Mouse (Mus musculus): ENCODE measurements around the gene Foxa1. TPM values are rescaled to one million over a fixed set of nuclear protein-coding genes. Genes with fewer than 3 reads are reported as not detected.

Gene Foxa1
- total RNA-seq, 2 experiments from 2014 or later, result not detected

DNA sequence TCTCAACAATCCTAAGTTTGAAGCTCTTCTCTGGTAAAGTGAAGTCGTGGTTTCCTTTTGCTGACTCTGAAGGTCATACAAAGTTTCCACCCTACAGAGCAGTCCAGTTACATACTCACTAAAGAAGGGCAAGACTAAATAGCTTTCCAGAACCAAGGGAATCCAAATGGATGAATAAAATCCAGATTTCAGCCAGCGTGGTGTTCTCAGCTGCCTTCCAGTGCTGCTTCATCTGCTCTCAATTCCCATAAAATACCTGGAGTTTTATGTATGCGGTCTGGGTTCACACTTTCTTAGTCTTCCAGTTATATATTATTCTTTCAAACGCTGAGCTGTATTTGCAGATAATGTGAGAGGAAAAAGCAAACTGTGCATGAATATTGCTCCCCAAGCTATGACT lies 35.6 kb downstream of the Foxa1 start:
- DNase-seq (ENCODE audit: low spot score in 2 of 2), result no peak
- intact Hi-C loops (cut with DNase I), result no loop called here

DNA sequence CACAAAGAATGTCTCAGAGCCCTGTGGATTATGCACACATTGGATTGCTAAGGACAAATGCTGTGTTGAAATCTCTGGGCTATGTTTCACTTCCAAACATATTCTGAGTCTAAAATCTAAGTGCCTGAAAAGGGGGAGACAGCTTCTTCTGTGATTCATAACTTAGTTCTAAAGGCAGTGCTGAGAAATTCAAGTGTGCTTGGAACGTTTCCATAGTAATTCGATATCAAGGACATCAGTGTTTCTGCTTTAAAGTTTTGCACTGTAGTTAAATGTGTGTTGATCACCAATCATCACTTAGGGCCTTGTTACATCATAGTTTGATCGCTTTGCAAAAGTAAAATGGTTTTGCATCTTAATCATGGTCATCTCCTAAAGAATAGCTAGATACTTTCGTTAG lies 37.0 kb downstream of the Foxa1 start:
- intact Hi-C loops (cut with DNase I), result no loop called here
- no peak for DNase-seq (ENCODE audit: low spot score in 2 of 2)

DNA sequence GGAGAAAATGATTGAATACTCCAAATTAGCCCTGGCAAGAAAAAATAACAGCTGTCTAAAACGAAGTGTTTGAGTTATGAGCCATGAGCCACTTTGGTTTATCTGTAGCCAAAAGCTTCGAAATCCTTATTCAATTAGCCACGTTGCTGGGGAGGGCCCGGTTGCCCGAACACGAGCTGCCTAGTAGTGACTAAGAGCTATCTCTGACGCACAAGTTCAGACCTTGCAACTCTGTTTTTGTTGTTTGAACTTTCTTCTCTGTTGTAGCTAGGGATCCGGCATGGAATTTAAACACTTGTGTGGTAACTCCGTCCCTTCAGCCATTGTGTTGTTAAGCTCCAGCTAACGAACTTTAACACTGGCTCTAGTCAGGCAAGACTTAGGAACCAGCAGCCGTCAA lies 37.8 kb downstream of the Foxa1 start:
- DNase-seq (ENCODE audit: low spot score in 2 of 2), result no peak
- intact Hi-C loops (cut with DNase I), result no loop called here

DNA sequence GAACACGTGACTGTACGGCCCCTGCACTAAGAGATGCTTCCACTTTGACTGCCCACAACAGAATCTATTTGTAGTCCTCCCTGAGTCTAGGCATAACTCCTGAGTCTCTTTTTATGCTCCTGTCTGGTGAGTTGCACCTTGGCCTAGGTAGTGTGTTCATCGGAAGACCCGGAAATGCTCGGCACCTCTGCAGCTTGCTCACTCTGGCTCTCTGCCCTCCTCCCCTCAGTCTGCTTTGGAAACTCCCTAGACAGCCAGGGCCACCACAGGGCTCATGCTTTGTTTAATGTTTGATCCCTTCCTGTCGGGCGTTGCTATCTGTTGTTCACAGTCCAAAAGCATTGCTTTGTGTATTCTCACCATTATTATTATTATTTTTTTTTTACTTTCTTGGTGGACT lies 41.4 kb downstream of the Foxa1 start:
- no peak for DNase-seq (ENCODE audit: low spot score in 2 of 2)
- intact Hi-C loops (cut with DNase I), result no loop called here

DNA sequence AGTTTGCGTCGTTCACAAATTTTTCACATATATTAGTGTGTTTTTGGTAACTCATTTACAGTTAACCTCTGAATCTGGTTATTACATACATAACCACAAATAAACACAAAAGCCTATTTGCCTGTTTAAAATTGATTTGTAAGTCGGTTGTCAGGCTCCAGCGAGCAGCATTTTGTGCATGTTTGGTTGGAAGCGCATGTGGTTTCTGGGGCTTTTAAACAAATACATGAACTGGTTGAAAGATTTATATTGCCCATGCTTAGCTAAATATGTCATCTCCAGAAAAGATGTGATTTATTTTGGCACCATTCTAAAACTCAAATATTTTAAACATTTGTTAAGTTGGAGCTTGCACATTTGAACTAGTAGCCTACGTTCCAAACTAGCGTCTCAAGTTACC lies 46.5 kb downstream of the Foxa1 start:
- DNase-seq (ENCODE audit: low spot score in 2 of 2), result no peak
- intact Hi-C loops (cut with DNase I), result no loop called here

DNA sequence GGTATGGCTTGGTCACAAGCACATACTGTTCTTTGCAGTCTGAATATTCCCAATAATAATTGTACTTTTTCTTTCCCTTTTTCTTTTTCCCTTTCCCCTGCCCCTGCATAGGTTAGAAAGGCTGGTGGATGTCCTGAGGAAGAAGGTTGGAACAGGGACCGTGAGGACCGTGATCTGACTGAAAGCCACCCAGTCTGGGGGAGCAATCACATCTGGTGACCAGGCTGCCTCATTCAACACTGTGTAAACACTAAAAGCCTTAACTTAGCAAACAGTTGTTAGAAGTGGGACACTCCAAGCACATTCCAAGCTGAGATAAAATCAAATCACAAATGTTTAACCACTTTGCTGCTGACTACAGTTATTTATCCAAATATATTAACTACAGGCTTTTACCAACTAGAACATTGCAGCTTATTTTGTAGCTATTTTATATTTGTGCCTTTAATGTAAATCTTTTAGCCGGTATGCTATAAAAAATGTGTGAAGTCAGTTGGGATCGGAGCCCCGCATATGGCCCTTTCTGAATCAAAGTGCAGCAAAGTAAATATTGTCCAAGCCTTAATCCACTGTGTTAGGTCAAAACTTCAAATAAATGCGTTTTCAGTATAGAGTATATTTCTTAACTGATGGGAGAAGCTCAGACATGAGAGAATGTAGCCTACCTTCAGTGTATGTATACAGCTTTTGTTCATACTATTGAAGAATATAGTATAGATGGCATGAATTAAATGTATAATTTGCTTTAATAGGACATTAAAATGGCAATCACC lies 50.2 kb downstream of the Foxa1 start:
- intact Hi-C loops (cut with DNase I), result no loop called here
- DNase-seq (ENCODE audit: low spot score in 2 of 2), result no peak

Other genes starting within 250 kb of the Foxa1 start
- under 1 TPM; 0.09 to 0.20 TPM for gene Ttc6, start 17.2 kb upstream of the Foxa1 start, total RNA-seq (2021)